Mouse (Mus musculus): Measurements from ENCODE around the gene 4930452B06Rik. TPM values are rescaled to one million over a fixed set of nuclear protein-coding genes. Genes with fewer than 3 reads are reported as not detected.
A peak's percentile ranks its signal among the peaks of the same experiment; 100 is the strongest.

The 4930452B06Rik gene
- total RNA-seq, 2 experiments from 2014 or later = 2.8 to 3.2 TPM

DNA sequence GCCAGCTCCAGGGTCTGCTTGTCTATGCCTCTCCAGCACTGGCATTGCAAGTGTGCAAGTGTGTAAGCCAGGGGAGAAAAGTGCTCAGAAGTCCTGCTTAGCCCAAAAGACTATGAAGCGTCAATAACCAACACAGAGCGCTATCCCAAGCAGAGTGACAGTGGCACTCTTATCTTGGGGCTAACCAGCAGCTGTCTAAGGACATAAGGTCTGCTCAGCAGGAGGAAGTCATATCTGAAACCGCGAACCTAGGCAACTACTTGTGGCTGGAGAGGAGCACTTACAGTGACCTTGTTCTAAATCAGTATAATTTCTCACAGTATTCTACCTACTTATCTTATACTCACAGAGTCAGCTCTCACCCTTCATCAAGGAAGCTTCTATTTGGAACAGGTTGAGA lies 214.9 kb downstream of the 4930452B06Rik start:
- no peak for DNase-seq

DNA sequence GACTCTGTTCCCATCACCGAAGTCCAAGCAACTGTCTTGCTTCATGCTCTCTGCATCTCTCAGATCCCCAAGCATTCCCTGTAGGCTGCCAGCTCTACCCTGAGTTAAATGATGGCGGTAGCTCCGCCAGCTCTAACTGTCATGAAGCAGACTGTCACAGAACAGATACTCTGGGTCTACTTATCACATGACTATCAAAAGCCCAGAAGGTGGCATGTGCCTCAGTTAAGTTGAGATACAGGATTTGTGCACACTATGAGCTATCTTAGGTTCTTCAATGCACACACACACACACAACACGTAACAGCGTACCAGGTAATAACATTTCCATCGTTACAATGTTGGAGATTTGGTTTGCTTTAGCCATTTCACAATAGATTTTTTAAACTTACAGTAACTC lies 215.7 kb downstream of the 4930452B06Rik start:
- no peak for DNase-seq

DNA sequence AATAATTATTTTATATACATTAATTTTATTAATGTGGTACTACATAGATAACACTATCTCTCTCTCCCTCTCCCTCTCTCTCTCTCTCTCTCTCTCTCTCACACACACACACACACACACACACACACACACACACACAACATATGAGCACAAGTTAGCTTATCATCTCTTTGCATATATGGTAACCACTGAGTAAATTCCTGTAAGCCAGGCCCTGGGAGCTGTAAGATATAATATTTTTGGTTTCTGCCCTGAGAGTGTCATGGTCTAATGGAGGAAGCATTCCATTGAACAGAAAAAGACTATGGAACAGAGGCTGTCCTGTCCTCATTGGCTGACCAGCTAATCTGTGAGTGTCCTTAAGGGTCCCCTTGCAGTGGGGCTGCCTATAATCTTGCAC lies 216.7 kb downstream of the 4930452B06Rik start:
- DNase-seq = no peak

DNA sequence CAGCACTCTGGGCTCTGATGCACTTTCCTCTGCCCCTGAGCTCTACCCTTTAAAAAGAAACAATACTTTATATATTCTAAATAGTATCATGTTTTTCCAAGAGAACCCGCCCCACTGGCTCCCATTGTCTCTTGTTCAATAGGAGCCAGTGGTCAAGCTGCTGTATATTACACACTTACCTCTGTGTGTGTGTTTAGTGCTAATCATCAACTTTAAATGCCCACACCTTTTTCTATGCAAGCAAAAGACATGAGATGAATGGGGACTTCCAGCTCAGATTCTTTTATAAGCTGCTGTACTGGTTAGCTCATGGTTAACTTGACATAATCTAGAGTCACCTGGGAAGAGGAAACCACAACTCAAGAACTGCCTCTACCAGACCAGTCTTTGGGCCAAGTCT lies 218.7 kb downstream of the 4930452B06Rik start:
- DNase-seq = no peak

DNA sequence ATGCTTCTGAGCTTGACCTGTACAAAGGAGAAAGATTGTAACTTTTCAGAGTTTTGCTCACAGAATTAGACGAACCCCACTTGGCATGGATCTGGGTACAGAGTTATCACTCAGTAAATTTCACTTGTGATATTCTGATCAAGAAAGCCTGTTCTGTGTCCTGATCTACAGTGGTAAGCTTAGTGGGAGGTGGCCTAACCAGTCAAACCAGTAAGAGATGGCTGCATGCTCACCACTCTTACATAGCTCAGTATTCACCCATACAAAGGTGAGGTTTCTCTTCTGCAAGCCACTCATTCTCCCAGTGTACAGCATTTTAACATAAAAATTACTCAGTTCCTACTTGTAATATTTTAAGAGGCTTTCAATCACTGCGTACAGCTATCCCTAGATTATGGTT lies 221.7 kb downstream of the 4930452B06Rik start:
- no peak for DNase-seq

DNA sequence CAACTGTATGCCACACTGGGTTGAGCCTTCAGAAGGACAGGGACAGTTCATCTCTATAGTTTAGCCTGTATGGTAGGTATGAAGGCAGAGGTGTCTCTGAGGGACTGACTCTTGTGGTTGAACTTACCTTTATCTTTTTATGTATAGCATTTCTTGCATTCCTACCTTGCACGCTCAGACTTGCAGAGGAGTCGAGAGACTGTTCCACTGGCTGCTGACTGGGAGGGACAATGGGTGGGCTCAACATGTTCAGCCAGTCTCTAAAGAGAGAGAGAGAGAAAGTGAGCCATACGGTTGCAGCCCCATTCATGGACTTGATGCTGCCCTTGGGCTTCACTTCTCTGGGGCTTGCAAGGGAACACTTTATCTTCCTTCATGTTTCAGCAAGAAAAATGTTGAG lies 223.3 kb downstream of the 4930452B06Rik start:
- no peak for DNase-seq

DNA sequence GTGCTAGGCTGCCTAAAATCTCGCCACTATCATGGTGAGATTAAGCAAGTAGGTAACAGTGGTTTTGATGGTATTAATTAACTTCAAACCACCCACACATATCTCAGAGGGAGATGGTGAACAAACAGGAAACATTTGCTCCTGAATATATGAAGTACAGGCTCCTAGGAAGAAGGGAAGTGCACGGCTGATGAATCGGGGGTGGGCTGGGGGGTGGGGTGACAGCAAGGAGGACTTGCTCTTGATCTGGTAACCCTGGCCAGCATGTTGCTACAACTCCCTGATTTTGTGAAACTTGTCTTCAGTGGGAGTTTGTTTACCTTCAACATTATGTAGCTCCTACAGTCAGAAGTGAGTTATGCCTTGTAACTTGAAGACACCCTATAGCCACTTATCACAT lies 224.4 kb downstream of the 4930452B06Rik start:
- DNase-seq = no peak

DNA sequence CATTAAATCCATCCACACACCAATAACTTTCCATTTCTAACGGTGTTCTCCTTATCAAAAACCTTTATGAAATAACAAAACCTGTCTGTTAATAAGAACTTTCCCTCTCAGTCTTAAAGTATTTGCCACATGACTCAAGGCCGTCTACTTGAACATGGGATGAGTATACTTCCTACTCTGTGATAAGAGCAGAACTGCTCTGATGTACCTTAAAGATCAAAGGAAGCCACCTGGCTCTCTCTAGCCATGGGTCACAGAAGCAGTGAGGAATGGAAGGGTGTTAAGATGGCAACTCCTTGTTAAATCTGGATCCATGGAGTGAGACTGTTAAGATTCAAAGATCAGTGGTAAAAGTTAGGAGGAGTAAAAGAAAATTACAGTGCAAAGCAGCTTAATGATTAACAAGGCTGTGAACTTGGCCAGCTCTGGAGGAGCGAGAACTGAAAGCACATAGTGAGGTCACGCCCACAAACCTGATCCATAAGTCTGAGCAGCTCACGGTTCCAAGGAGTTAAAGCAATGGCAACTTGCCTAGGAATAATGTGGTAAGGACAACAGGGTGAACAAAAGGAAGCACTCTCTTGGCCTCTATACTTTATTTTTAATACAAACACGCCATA lies 235.3 kb downstream of the 4930452B06Rik start:
- no peak for DNase-seq

DNA sequence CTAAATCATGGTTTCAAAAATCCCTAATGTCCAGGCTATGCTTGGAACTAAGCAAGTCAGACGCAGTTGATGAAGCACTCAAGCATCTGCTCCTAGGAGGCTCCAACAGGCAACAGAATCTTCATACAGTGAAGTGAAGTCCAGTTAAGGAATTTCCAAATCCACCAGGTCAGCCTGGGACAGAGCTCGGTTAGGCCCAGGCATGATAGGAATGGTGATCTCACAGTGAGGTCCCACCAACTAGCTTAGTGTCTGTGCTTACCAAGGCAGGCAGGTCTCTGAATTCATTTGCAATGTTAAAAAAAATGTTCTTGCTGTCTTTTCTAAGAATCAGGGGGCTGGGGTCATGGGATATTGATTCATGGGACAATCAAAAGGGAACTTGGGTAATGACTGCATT lies 236.3 kb downstream of the 4930452B06Rik start:
- DNase-seq = no peak

DNA sequence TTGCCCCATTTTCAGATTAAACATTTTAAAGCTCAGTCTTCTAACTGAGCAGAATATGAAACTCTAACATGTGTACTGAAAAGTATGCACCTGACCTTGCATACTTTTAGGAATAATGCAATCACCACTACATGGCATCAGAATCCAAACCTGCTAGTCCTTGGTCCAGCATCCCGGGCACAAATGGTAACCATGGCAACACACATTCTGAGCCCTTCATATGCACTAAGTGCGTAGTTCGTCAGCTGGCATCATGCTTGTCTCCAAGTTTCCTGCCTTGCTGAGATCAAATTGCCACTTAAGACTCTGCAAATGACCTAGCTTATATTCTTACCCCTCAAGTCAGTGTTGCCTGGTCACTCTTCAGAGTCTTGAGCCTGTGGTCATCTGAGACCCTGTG lies 243.2 kb downstream of the 4930452B06Rik start:
- no peak for DNase-seq

DNA sequence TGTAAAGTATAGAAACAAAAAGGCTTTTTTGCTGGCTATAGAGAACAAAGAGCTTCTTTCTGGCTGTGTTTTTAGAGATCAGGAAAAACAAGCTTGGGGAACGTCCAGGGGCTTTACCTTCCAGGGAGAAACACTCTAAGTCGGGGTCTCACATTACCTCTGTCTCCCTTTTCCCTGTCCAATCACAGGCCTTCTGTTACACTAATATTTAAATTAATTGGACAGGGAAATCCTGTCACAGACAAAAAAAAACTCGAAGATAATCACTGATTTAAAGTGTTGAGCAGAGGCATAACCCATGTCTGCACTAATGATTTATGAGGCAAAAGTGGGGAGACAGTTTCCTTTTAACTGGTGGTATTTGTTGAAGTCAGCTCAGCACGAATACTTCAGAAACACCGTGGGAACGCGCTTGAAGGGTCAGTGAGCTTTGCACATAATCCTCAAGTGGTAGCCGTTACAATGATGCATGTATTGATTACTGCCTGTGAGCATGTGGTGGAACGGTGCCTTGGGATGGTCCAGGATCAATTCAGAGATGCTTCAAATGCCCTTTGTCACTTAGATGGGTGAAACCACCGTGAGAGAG lies 244.7 kb downstream of the 4930452B06Rik start:
- DNase-seq = no peak

DNA sequence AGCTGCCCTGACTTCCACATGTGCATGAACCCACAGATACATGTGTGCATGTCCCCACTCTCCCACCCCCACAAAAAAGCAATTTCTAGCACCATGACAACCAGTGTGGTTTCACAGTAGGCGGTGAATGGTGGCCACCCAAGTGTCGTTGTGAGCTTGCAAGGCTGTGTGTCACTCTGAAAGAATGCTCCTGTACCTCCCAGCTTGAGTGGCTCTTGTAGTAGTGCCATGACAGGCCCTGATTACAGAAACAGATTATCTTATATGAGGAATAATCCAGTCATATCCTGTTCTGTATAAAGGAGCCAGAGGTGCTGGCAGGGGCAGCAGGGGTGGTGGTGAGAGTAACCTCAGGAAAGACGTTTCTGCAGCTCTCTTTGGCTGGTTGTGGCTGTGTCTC lies 247.4 kb downstream of the 4930452B06Rik start:
- no peak for DNase-seq

DNA sequence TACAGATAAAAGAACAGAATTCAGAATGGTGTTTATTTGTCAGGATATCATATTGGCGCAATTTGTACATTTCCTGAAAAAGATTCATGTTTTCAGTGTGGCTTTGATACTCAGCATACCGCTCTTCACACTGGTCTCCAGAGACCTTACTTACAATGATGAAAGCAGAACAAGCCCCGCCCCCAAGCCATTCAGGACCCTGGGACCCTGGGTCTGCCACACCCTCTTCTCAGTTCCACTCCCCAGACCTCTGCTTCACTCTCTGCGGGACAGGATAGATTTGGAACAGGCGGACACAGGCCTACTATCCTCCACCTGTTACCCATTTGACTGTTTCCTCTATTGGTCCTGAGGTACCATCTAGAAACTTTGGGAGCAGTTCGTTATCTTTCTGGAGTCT lies 260.1 kb downstream of the 4930452B06Rik start:
- no peak for DNase-seq

DNA sequence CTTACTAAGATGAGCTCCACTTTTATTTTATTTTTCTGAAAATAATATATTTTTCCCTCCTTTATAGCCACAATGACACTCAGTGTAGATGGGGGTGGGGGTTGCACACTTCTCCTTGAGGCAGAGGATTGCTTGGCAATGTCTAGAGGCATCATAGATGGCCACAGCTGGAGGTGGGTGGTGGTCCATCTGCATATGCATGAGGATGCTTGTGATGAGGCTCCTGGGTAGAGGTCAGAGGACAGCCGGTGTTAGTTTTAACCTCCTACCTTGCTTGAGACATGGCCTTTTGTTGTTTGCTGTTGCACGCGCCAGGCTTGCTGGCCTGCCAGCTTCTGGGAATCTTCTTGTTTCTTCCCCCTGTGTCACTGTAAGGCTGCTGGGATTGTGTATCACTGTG lies 262.7 kb downstream of the 4930452B06Rik start:
- DNase-seq = no peak

DNA sequence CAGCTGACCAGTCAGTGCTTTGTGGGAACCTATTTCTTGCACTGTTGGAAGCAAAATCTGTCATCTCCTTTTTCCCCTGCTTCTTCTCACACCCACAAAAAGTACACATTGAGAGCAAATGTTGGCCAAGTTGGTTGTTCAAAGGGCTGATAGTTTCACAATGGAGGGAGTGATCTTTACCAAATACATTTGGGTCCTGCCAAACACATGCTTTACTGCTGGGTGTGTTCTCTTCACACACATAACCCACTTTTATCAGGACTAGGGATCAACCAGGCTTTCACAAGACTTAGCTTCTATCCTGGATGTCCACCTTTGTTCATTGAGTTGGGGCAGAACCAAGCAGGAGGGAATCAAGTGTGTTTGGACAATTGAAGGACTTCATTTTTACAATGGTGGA lies 267.5 kb downstream of the 4930452B06Rik start:
- DNase-seq = no peak

DNA sequence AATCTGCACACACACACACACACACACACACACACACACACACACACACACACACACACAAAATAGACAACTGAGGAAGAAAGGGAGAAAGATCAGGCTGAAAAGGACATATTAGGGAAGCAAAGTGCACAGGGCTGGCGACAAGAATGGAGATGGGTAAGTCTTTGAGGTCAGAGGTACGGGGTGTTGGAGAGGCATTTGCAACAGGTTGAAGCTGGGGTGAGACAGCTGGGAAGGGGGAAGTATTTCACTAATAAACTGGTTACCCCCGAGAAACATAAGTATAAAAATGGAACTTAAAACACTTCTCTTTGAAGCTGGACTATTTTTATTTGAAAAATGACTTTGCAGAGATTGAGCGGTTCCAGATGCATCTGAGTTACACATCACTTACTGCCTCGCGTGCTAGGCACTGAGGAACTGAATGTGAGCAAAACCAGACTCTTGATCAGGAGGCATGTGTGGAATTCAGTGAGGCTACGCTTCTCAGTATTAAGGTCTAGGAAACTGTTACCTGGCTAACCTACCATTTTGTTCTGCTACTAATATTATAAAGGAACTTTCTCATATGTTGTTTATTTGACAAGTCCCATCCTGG lies 270.3 kb downstream of the 4930452B06Rik start:
- no peak for DNase-seq

DNA sequence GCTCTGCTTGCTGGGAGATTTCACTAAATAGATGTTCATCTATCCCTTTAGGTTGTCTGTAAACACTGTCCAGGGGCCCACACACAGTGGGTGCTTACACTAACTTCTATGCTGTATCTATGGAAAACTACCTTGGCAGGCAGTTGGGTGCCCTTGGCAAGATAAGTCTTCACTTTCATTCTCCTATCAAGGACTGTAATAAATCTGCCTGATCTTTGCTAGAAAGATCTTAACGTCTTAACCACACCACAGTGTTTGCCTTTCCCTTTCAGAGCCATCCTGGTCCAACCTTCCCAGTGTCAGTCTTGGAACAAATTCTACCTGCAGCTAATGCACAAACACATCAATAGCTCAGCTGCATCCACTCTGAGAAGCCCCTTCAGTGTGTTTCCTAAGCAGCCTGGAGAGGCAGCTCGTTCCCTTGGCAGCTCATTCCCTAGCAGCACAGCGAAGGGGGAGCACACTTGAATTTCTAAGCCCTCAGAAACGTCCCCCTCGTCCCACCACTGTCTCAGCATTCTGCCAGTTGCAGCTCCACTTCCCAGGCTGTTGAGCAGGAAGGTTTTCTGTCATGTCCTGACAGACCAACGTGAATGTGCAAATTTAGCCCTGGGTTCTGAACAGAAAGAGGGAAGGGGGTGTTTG lies 273.7 kb downstream of the 4930452B06Rik start:
- DNase-seq = peak; percentile 38
